In genomic region chr2:76673472-76674081, GRCm38 (mm10) we compare ENCODE assay signal across 9 mouse cellular contexts. TPM values are rescaled to one million over a fixed set of nuclear protein-coding genes. Genes with fewer than 3 reads are reported as not detected.
A peak's percentile ranks its signal among the peaks of the same experiment; 100 is the strongest.
DNase-seq lines count a peak whose midpoint lies in the region; ATAC-seq and TF ChIP-seq lines count a peak whose summit lies in the region.
"Had no signal": no experiment of that assay in that cellular context is flagged by ENCODE, and none has a peak within 500 bp of the region (broad histone marks: within the 10 kb centered on the region; RNA-seq: fewer than 3 reads in every experiment).

No protein-coding gene starts in this region.

- no peak overlapping the region for H3K9ac ChIP-seq in heart, embryonic 11.5 days (ENCODE audit: low read depth, low read length)
- H3K9ac ChIP-seq in kidney, embryonic 14.5 days (ENCODE audit: low read depth, low read length), result no peak overlapping the region

- H3K9me3 ChIP-seq in heart, embryonic 11.5 days (replicated peaks; ENCODE audit: control insufficient read depth, low read length), result no peaks in the 10 kb centered on the region
- no peaks in the 10 kb centered on the region for H3K9me3 ChIP-seq in kidney, embryonic 14.5 days (ENCODE audit: control insufficient read depth, low read length)

- no peak for TF ChIP-seq CTCF in cortical plate, adult 2 months (IDR thresholded peaks at IDR 0.05; ENCODE audit: extremely low read depth, insufficient read depth, low read length)

- no peak for TF ChIP-seq POLR2A in cortical plate, adult 2 months (IDR thresholded peaks at IDR 0.05; ENCODE audit: extremely low read depth, insufficient read depth, low read length)

- H3K36me3 ChIP-seq in heart, embryonic 11.5 days (ENCODE audit: control insufficient read depth, insufficient read depth, low read length), result no peaks in the 10 kb centered on the region
- peaks cover 2% of the 10 kb centered on the region; the same call in 1 of the 2 replicates for H3K36me3 ChIP-seq in kidney, embryonic 14.5 days (ENCODE audit: control insufficient read depth, insufficient read depth, low read length)

- peak overlapping the region; percentile 88 for H3K4me2 ChIP-seq in heart, embryonic 11.5 days
- H3K4me2 ChIP-seq in kidney, embryonic 14.5 days (replicated peaks; ENCODE audit: low read depth, low read length), result peak overlapping the region; percentile 62

- H3K27ac ChIP-seq in cortical plate, adult 2 months (ENCODE audit: insufficient read depth, low read length), result no peak overlapping the region
- no peak overlapping the region for H3K27ac ChIP-seq in heart, embryonic 11.5 days (ENCODE audit: low read depth, low read length)
- peak overlapping the region; percentile 76; the same call in 1 of the 2 replicates for H3K27ac ChIP-seq in kidney, embryonic 14.5 days (ENCODE audit: low read depth, low read length)

- peak overlapping the region; percentile 31; the same call in 1 of the 2 replicates for H3K4me3 ChIP-seq in cortical plate, adult 2 months (ENCODE audit: insufficient read depth, low read length)
- no peak overlapping the region for H3K4me3 ChIP-seq in heart, embryonic 11.5 days (ENCODE audit: low read depth, low read length)
- peak overlapping the region; percentile 54 for H3K4me3 ChIP-seq in kidney, embryonic 14.5 days (ENCODE audit: low read length)

- ATAC-seq in heart, embryonic 11.5 days (replicated peaks; ENCODE audit: insufficient number of reproducible peaks, low FRiP score, low TSS enrichment), result no peak
- ATAC-seq in kidney, embryonic 14.5 days (ENCODE audit: low FRiP score, low TSS enrichment), result no peak

- H3K4me1 ChIP-seq in cortical plate, adult 2 months (ENCODE audit: control insufficient read depth, insufficient read depth, low read length), result peaks cover 4% of the 10 kb centered on the region; the same call in 1 of the 2 replicates
- peaks cover 16% of the 10 kb centered on the region for H3K4me1 ChIP-seq in heart, embryonic 11.5 days (ENCODE audit: control insufficient read depth, insufficient read depth, low read length)
- peaks cover 21% of the 10 kb centered on the region; the same call in 1 of the 2 replicates for H3K4me1 ChIP-seq in kidney, embryonic 14.5 days (ENCODE audit: control insufficient read depth, insufficient read depth, low read length)

- DNase-seq in A20 (ENCODE audit: low read depth, low spot score) (peak; percentile 88), MEL-GATA-1-ER (ENCODE audit: extremely low read depth, low read depth) (peak; percentile 59)
- peak; percentile 62 for DNase-seq in lung, postnatal 14 days
- peak; percentile 18 for DNase-seq in spleen, adult 12 weeks (ENCODE audit: low spot score)
- DNase-seq in layer of hippocampus, adult 8-10 months (ENCODE audit: low spot score in 2 of 2), result no peak

- H3K27me3 ChIP-seq in heart, embryonic 11.5 days (ENCODE audit: control insufficient read depth, insufficient read depth, low read length), result no peaks in the 10 kb centered on the region
- no peaks in the 10 kb centered on the region for H3K27me3 ChIP-seq in kidney, embryonic 14.5 days (ENCODE audit: control insufficient read depth, insufficient read depth, low read length)

- 35% methylated on average over 7 of the region's 7 CpGs for WGBS in heart, embryonic 11.5 days (ENCODE audit: insufficient replicate concordance)
- WGBS in kidney, embryonic 14.5 days, result 46% methylated on average over 7 of the region's 7 CpGs

RNA-seq across cellular contexts. Expression of gene Fkbp7, which starts 0.7 kb away (rescaled TPM):
- 8.8 and 9.0 TPM in 2 replicates for polyA plus RNA-seq in cortical plate, adult 2 months (2012; rRNA removed)
- 56.5 and 60.8 TPM in 2 replicates for polyA plus RNA-seq in heart, embryonic 11.5 days (2014; fragmentation: Nextera tagmentation; extraction: Ambion mirVana)
- polyA plus RNA-seq in kidney, embryonic 14.5 days (2014; fragmentation: Nextera tagmentation; extraction: Ambion mirVana), result 57.5 and 73.4 TPM in 2 replicates
- total RNA-seq in layer of hippocampus, adult 8-10 months (2022), result 1 to 10 TPM; 7.3 to 8.4 (median 8.1) TPM

RNA-seq across cellular contexts. Expression of gene Plekha3, which starts 1.5 kb away (rescaled TPM):
- polyA plus RNA-seq in cortical plate, adult 2 months (2012; rRNA removed), result 31.3 and 31.7 TPM in 2 replicates
- polyA plus RNA-seq in heart, embryonic 11.5 days (2014; fragmentation: Nextera tagmentation; extraction: Ambion mirVana), result 9.9 and 11.5 TPM in 2 replicates
- 14.9 and 15.3 TPM in 2 replicates for polyA plus RNA-seq in kidney, embryonic 14.5 days (2014; fragmentation: Nextera tagmentation; extraction: Ambion mirVana)
- total RNA-seq in layer of hippocampus, adult 8-10 months (2022), result 10 to 100 TPM; 40.0 to 54.5 (median 45.7) TPM

RNA-seq across cellular contexts. Expression of gene Pjvk, which starts 25.3 kb away (rescaled TPM):
- 0.08 TPM in 1 of 2 replicates, not detected in the other for polyA plus RNA-seq in cortical plate, adult 2 months (2012; rRNA removed)
- 0.19 TPM in 1 of 2 replicates, not detected in the other for polyA plus RNA-seq in heart, embryonic 11.5 days (2014; fragmentation: Nextera tagmentation; extraction: Ambion mirVana)
- polyA plus RNA-seq in kidney, embryonic 14.5 days (2014; fragmentation: Nextera tagmentation; extraction: Ambion mirVana), result 1.2 and 1.9 TPM in 2 replicates
- total RNA-seq in layer of hippocampus, adult 8-10 months (2022), result under 1 TPM in 1 of 4 experiments, not detected in 3; 0.52 TPM
- polyA plus RNA-seq: large intestine, adult 2 months had no signal

RNA-seq across cellular contexts. Expression of gene Prkra, which starts 25.8 kb away (rescaled TPM):
- 19.5 and 20.0 TPM in 2 replicates for polyA plus RNA-seq in cortical plate, adult 2 months (2012; rRNA removed)
- polyA plus RNA-seq in heart, embryonic 11.5 days (2014; fragmentation: Nextera tagmentation; extraction: Ambion mirVana), result 41.1 and 42.0 TPM in 2 replicates
- 89.4 and 94.3 TPM in 2 replicates for polyA plus RNA-seq in kidney, embryonic 14.5 days (2014; fragmentation: Nextera tagmentation; extraction: Ambion mirVana)
- total RNA-seq in layer of hippocampus, adult 8-10 months (2022), result 10 to 100 TPM; 17.5 to 21.9 (median 20.8) TPM

Comparison
In these comparisons a context has a peak if more than half of its experiments do, and no peak if none do; other contexts are left out.
1. DNase-seq: peak in A20 (single experiment), MEL-GATA-1-ER (single experiment), lung, postnatal 14 days (single experiment) and spleen, adult 12 weeks (single experiment); none in layer of hippocampus, adult 8-10 months (0 of 2).